Mouse (Mus musculus) heart, postnatal 0 days (tissue): ENCODE measurements around the gene Olfr13. TPM values are rescaled to one million over a fixed set of nuclear protein-coding genes. Genes with fewer than 3 reads are reported as not detected.
"Not testable (repeated sequence)": the region's sequence is repeated elsewhere in the genome, so short reads cannot be mapped to it uniquely, and the experiment has no call there.

ENCODE experiments used
- ATAC-seq: fragments of 200-750 bp; cut with Nextera tagmentation; 2 replicates; pipeline ENCODE4 v1.8.0; 2017; ENCODE audit warnings: low read depth, moderate number of reproducible peaks, moderate library complexity; ENCODE audit not compliant: insufficient read depth
- DNase-seq: peaks from one replicate; pipeline ENCODE4 v3.0.0-alpha.2; 2016; ENCODE audit warnings: low spot score
- H3K27ac ChIP-seq: fragments of 300-500 bp; sonication (generic); 2 replicates; pipeline ENCODE4 v1.5.1; 2014; ENCODE audit warnings: low read depth, mild to moderate bottlenecking
- H3K27me3 ChIP-seq: fragments of 300-500 bp; sonication (generic); 2 replicates; pipeline ENCODE4 v1.6.1; 2014; ENCODE audit warnings: low read length, mixed read lengths; ENCODE audit not compliant: control insufficient read depth, insufficient read depth
- H3K36me3 ChIP-seq: fragments of 300-500 bp; sonication (generic); replicated peaks from 2 replicates; pipeline ENCODE4 v1.6.1; 2014; ENCODE audit warnings: low read length, mixed read lengths; ENCODE audit not compliant: control insufficient read depth, insufficient read depth
- H3K4me1 ChIP-seq: fragments of 300-500 bp; sonication (generic); 2 replicates; pipeline ENCODE4 v1.6.1; 2014; ENCODE audit warnings: antibody characterized with exemption; ENCODE audit not compliant: control insufficient read depth, insufficient read depth
- H3K4me2 ChIP-seq: fragments of 300-500 bp; sonication (generic); 2 replicates; pipeline ENCODE4 v1.6.1; 2014; ENCODE audit warnings: low read depth, mild to moderate bottlenecking, low read length, moderate library complexity
- H3K4me3 ChIP-seq: fragments of 300-500 bp; sonication (generic); 2 replicates; pipeline ENCODE4 v1.5.1; 2014; ENCODE audit warnings: low read depth, low read length
- H3K9ac ChIP-seq: fragments of 300-500 bp; sonication (generic); replicated peaks from 2 replicates; pipeline ENCODE4 v1.6.1; 2014; ENCODE audit warnings: low read depth, low read length, mixed read lengths
- H3K9me3 ChIP-seq: fragments of 300-500 bp; sonication (generic); replicated peaks from 2 replicates; pipeline ENCODE4 v1.6.1; 2016; ENCODE audit warnings: low read length; ENCODE audit not compliant: control insufficient read depth
- CTCF ChIP-seq: IDR thresholded peaks from 2 replicates; pipeline ENCODE4 v1.5.1; 2016; ENCODE audit warnings: antibody characterized with exemption, control low read depth, low read depth
- EP300 ChIP-seq: IDR thresholded peaks from 2 replicates; pipeline ENCODE4 v1.6.1; 2016; ENCODE audit warnings: antibody characterized with exemption, low read depth
- WGBS: fragments of 180-500 bp; shearing (Covaris S2); extraction: QIAGEN DNeasy Blood & Tissue Kit; methylation state at CpG from one replicate; pipeline ENCODE4 v1.1.7; 2014; 5-methylcytosine and 5-hydroxymethylcytosine counted together
- polyA plus RNA-seq: library from polyadenylated mRNA; unstranded; fragments of >200 nt; fragmentation: Nextera tagmentation; extraction: Ambion mirVana; gene quantifications from 2 replicates; pipeline ENCODE4 v1.2.1, GENCODE M21; 2015
- total RNA-seq: library from RNA; depleted of rRNA; stranded (reverse); fragments of >200 nt; gene quantifications from 2 replicates; pipeline ENCODE4 v1.2.3, GENCODE M21; 2014; ENCODE audit warnings: low replicate concordance; rRNA removed

Gene Olfr13
- not detected in 2 replicates for total RNA-seq
- polyA plus RNA-seq, result not detected in 2 replicates

DNA sequence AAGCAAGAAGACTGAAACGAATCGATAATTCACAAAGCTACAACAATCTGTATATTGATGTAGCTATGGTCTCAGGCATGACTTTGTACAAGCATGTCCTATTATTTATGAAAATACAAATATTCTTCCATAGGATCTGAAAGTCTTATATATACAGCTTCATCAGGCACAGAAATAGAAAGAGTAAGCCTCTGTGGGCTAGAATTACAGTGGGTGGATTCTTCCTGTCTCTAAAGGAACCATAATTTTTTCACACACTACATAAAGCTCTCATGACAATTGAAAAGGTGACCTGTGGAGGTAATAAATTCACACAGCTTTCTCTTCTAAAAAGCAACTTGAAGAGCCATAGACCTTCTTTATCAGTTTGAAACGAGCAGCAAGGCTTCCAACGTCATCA is at the start of gene Olfr13:
Olfr13 (plus strand) TSS at position 301 of the 400 bp plus-strand sequence.
- no peak within 1 kb of the TSS for H3K4me2 ChIP-seq
- H3K9ac ChIP-seq, result no peak within 1 kb of the TSS
- H3K36me3 ChIP-seq, result no peaks in the 10 kb centered on the region
- TF ChIP-seq CTCF (no peak), EP300 (no peak)
- 62% methylated on average over 4 of the region's 4 CpGs for WGBS
- H3K27me3 ChIP-seq, result no peaks in the 10 kb centered on the region
- no peaks in the 10 kb centered on the region for H3K9me3 ChIP-seq
- DNase-seq (no peak), ATAC-seq (no peak)
- no peaks in the 10 kb centered on the region for H3K4me1 ChIP-seq
- no peak within 1 kb of the TSS for H3K4me3 ChIP-seq
- H3K27ac ChIP-seq, result no peak within 1 kb of the TSS

DNA sequence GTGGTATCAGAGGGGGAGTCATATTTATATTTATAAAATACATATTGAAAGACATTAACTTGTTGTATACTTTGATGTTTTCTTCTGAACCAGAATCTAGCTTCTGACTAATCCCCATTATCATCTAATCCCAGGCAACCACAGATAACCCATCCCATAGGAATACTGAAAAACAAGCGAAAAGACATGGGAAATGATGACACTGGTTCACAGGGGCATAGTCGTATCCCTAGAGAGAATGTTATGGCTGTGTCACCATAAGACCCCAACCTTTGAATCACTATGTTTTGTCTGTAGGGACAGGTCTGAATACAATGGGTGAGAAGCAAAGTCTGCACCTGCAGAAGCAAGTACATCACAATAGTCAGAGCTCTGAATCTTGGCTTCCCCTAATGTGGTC is 25.7 kb upstream of the Olfr13 start, which contains the start of gene Olfr237-ps1:
Olfr237-ps1 (plus strand) TSS at position 301 of the 400 bp plus-strand sequence.
- H3K9ac ChIP-seq, ATAC-seq, H3K27me3 ChIP-seq, H3K36me3 ChIP-seq, H3K9me3 ChIP-seq, DNase-seq, H3K4me3 ChIP-seq, H3K27ac ChIP-seq, H3K4me1 ChIP-seq, H3K4me2 ChIP-seq: not testable (repeated sequence)
- 73% methylated on average over 2 of the region's 2 CpGs for WGBS

DNA sequence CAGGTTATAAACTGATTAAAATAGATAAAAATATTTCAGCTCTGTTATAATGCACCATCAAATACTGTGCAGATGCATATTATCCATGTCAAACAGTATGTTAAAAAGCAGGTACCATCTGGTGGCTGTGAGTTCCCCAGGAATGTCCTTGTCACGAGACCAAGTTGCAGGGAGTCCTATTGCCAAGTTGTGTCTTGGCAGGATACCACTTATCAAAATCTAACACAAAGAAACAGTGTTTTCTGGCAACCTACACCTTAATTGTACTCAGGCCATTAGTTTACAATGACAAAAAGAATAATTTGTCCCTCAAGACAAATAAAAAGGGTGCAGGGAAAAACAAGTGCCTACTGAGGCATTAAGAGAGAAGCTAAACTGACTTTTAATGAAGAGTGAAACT is 12.4 kb upstream of the Olfr13 start:
- no peaks in the 10 kb centered on the region for H3K36me3 ChIP-seq
- 44% methylated on average over 1 of the region's 1 CpGs for WGBS
- H3K27me3 ChIP-seq, result no peaks in the 10 kb centered on the region
- H3K4me1 ChIP-seq, result no peaks in the 10 kb centered on the region
- ATAC-seq, result no peak
- H3K4me3 ChIP-seq, result no peak overlapping the region
- DNase-seq, result no peak
- no peaks in the 10 kb centered on the region for H3K9me3 ChIP-seq
- H3K27ac ChIP-seq, result no peak overlapping the region
- TF ChIP-seq EP300 (no peak), CTCF (no peak)
- no peak overlapping the region for H3K4me2 ChIP-seq
- no peak overlapping the region for H3K9ac ChIP-seq

DNA sequence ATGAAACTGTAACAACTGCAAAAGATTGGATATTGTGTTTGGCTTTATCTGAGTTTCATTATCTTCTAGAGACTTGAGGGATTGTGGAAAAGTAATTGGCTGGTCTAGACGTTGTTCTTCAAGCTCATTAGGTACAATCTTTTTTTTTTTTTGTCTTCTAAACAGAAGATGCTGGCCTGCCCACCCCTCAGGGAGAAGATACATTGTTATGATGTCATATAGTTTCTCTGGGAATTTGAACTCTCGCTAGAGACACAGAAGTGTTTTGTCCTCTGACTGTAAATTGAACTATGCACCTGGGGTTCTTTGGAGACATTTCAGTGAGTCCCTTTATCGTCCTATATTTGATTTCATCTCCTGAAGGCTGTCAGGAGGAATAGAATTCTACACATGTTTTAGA is 9.0 kb upstream of the Olfr13 start, which contains the start of gene Olfr437:
Olfr437 (plus strand) TSS at position 301 of the 400 bp plus-strand sequence.
- Histone ChIP-seq H3K4me1 (no peaks in the 10 kb centered on the region), H3K9ac (no peak within 1 kb of the TSS), H3K27me3 (no peaks in the 10 kb centered on the region), H3K4me3 (no peak within 1 kb of the TSS), H3K36me3 (no peaks in the 10 kb centered on the region), H3K9me3 (no peaks in the 10 kb centered on the region), H3K4me2 (no peak within 1 kb of the TSS), H3K27ac (no peak within 1 kb of the TSS)
- DNase-seq (no peak), ATAC-seq (no peak)
- 54% methylated on average over 3 of the region's 3 CpGs for WGBS
- TF ChIP-seq EP300 (no peak), CTCF (no peak)

DNA sequence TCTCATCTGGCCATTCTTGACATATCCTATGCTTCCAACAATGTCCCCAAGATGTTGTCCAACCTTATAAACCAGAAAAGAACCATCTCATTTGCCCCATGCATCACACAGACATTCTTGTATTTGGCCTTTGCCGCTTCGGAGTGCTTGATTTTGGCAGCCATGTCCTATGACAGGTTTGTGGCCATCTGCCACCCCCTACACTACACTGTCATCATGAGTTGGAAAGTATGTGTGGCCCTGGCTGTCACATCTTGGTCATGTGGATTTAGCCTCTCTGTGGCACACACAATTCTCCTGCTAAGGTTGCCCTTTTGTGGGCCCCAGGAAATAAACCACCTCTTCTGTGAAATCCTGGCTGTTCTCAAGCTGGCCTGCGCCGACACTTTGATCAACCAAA is 4.7 kb upstream of the Olfr13 start:
- H3K4me2 ChIP-seq, result no peak overlapping the region
- H3K27ac ChIP-seq, result no peak overlapping the region
- no peak for DNase-seq
- ATAC-seq, result no peak
- 87% methylated on average over 4 of the region's 4 CpGs for WGBS
- no peaks in the 10 kb centered on the region for H3K36me3 ChIP-seq
- no peaks in the 10 kb centered on the region for H3K4me1 ChIP-seq
- no peaks in the 10 kb centered on the region for H3K27me3 ChIP-seq
- no peak overlapping the region for H3K9ac ChIP-seq
- no peaks in the 10 kb centered on the region for H3K9me3 ChIP-seq
- no peak overlapping the region for H3K4me3 ChIP-seq
- TF ChIP-seq EP300, result no peak
- no peak for TF ChIP-seq CTCF

DNA sequence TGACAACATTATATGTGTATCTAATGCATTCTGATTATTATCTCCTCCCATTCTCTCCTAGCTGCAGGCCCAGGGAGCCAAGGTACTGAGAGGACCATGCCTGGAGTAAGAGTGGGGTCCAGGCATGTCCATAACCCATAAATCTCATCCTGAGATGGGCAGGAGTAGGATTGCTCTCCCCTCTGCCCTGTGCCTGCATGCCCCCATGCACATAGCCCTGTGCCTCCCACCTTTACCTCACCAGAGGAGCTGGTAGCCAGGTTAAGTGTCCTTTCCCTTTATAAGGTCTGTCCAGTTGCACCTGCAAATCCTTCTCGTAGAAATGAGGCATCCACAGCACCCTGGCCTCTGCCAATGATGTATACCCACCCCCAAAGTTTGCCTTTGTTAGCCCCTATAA is 6.2 kb downstream of the Olfr13 start:
- H3K4me3 ChIP-seq, result no peak overlapping the region
- 44% methylated on average over 1 of the region's 1 CpGs for WGBS
- no peak for DNase-seq
- no peaks in the 10 kb centered on the region for H3K36me3 ChIP-seq
- H3K9me3 ChIP-seq, result no peaks in the 10 kb centered on the region
- no peaks in the 10 kb centered on the region for H3K27me3 ChIP-seq
- H3K4me1 ChIP-seq, result no peaks in the 10 kb centered on the region
- TF ChIP-seq CTCF, result no peak
- TF ChIP-seq EP300, result no peak
- H3K27ac ChIP-seq, result no peak overlapping the region
- no peak overlapping the region for H3K9ac ChIP-seq
- ATAC-seq, result no peak
- H3K4me2 ChIP-seq, result no peak overlapping the region
